Mouse (Mus musculus) liver, embryonic 11.5 days (tissue): ENCODE results near the gene Taf6. TPM values are rescaled to one million over a fixed set of nuclear protein-coding genes. Genes with fewer than 3 reads are reported as not detected.

Source experiments
- ATAC-seq: fragments of 200-750 bp; cut with Nextera tagmentation; replicated peaks from 2 replicates; pipeline ENCODE4 v1.8.0; 2017; ENCODE audit warnings: moderate number of reproducible peaks, mild to moderate bottlenecking, moderate TSS enrichment, moderate library complexity; ENCODE audit not compliant: low FRiP score
- DNase-seq: peaks from one replicate; pipeline ENCODE4 v3.0.0-alpha.2; 2017; ENCODE audit warnings: low spot score
- H3K27ac ChIP-seq: fragments of 300-500 bp; sonication (generic); 2 replicates; pipeline ENCODE4 v1.5.1; 2014; ENCODE audit warnings: mild to moderate bottlenecking, low read depth, low read length, control low read depth
- H3K27me3 ChIP-seq: fragments of 300-500 bp; sonication (generic); replicated peaks from 2 replicates; pipeline ENCODE4 v1.6.1; 2014; ENCODE audit warnings: low read length, mixed read lengths; ENCODE audit not compliant: control insufficient read depth, insufficient read depth
- H3K36me3 ChIP-seq: fragments of 300-500 bp; sonication (generic); 2 replicates; pipeline ENCODE4 v1.6.1; 2014; ENCODE audit warnings: mild to moderate bottlenecking, low read length, moderate library complexity, mixed read lengths; ENCODE audit not compliant: control insufficient read depth, insufficient read depth
- H3K4me1 ChIP-seq: fragments of 300-500 bp; sonication (generic); replicated peaks from 2 replicates; pipeline ENCODE4 v1.6.1; 2014; ENCODE audit warnings: low read length, mixed read lengths; ENCODE audit not compliant: control insufficient read depth, insufficient read depth
- H3K4me2 ChIP-seq: fragments of 300-500 bp; sonication (generic); 2 replicates; pipeline ENCODE4 v1.6.1; 2014; ENCODE audit warnings: mild to moderate bottlenecking, control low read depth, moderate library complexity
- H3K4me3 ChIP-seq: fragments of 300-500 bp; sonication (generic); 2 replicates; pipeline ENCODE4 v1.5.1; 2014; ENCODE audit warnings: low read depth, low read length, control low read depth
- H3K9ac ChIP-seq: fragments of 300-500 bp; sonication (generic); 2 replicates; pipeline ENCODE4 v1.6.1; 2014; ENCODE audit warnings: low read depth, low read length, control low read depth
- H3K9me3 ChIP-seq: fragments of 300-500 bp; sonication (generic); 2 replicates; pipeline ENCODE4 v1.6.1; 2016; ENCODE audit warnings: low read length, inconsistent platforms, mixed read lengths; ENCODE audit not compliant: control insufficient read depth
- WGBS: fragments of 180-500 bp; shearing (Covaris S2); extraction: QIAGEN DNeasy Blood & Tissue Kit; methylation state at CpG from one replicate; pipeline ENCODE4 v1.1.7; 2014; 5-methylcytosine and 5-hydroxymethylcytosine counted together
- polyA plus RNA-seq: library from polyadenylated mRNA; unstranded; fragments of >200 nt; fragmentation: Nextera tagmentation; extraction: Ambion mirVana; gene quantifications from 2 replicates; pipeline ENCODE4 v1.2.1, GENCODE M21; 2014

Gene Taf6
- 91.9 and 95.0 TPM in 2 replicates for polyA plus RNA-seq

DNA sequence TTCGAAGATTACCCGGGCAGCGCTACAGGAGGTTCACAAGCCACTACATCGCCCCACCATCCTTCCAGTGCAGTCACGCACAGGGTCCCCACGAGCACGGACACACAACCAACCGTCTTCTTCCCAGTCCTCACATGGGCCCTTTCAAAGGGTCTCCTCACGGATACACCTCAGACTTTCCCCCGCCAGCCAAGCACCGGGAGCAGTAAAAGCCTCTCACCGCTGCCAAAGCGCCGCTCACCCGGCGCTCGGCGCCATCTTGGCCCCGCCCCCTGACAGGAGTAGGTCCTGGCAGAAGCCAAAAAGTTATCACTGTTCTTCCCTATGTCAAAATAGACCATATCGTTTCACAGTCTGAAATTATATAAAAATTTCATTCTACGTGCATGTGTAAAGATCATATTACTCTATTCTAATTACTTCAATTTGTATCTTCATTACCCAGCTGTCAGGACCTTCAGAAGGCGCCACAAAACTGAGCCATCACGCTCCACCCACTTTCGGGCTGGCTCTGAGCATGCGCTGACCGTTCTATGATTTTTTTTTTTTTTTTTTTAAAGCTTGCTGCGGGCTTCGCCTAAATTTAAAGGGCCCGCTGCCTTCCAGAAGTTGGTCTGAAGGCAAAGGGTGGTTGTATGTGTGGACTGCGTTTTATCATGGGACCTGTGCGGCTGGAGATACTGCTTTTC, at the start of gene Taf6, which contains the start of gene Cnpy4:
TSS of gene Taf6 (minus strand) at position 502 of the 689 bp plus-strand sequence.
TSS of gene Cnpy4 (plus strand) at position 536 of the 689 bp plus-strand sequence.
- H3K4me2 ChIP-seq: peak within 1 kb of the TSS; percentile 74
- WGBS: under 1% methylated on average over 31 of the region's 31 CpGs
- no peaks in the 10 kb centered on the region for H3K27me3 ChIP-seq
- H3K9ac ChIP-seq: peak within 1 kb of the TSS; percentile 86
- no peaks in the 10 kb centered on the region for H3K9me3 ChIP-seq
- peaks cover 20% of the 10 kb centered on the region for H3K36me3 ChIP-seq
- ATAC-seq (peak; percentile 81), DNase-seq (peak; percentile 78)
- peak within 1 kb of the TSS; percentile 70; the same call in 1 of the 2 replicates for H3K27ac ChIP-seq
- H3K4me1 ChIP-seq: peaks cover 15% of the 10 kb centered on the region
- peak within 1 kb of the TSS; percentile 74 for H3K4me3 ChIP-seq

DNA sequence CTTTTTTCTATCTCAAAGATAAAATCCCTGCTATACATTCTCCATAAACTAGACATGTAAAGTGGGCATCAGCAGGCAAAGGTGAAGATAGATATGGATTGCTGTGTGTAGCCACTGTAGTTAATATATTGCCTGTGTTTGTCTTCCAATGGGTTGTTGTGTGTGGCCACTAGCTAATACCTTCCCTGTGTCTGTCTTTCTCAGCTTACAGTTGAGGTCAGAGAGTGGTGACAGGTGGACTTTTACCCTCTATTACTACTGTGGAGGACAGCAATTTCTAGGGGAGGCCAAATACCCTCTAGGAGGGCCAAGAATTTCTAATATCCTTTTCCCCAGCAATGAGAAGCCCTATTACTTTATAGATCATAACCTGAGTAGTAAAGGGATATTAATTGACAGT, 47.0 kb upstream of the Taf6 start:
- H3K27me3 ChIP-seq: no peaks in the 10 kb centered on the region
- no peak overlapping the region for H3K27ac ChIP-seq
- no peaks in the 10 kb centered on the region for H3K4me1 ChIP-seq
- ATAC-seq (no peak), DNase-seq (no peak)
- no peak overlapping the region for H3K4me2 ChIP-seq
- H3K9me3 ChIP-seq: no peaks in the 10 kb centered on the region
- H3K4me3 ChIP-seq: no peak overlapping the region
- H3K36me3 ChIP-seq: no peaks in the 10 kb centered on the region
- no peak overlapping the region for H3K9ac ChIP-seq

DNA sequence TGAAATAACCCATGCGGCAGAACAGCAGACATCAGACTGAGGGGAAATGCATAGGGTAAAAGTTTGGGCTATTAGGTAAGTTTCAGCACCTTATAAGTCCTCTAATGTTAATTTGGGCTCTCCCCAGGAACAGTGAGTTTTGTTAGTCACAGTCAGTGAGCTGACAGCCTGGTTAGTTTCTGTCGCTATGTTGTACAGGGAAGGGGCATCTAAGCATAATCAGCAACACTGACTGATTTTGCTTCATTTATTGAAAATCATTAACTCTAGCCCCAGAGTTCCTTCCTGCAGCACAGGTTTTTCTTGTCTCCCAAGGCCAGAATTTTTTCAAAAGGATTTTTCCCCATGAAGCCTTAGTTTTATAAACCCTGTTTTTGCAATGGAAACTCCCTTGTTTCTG, 46.5 kb upstream of the Taf6 start:
- Histone ChIP-seq H3K27me3 (no peaks in the 10 kb centered on the region), H3K4me1 (no peaks in the 10 kb centered on the region), H3K4me2 (no peak overlapping the region), H3K36me3 (no peaks in the 10 kb centered on the region), H3K27ac (no peak overlapping the region), H3K9ac (no peak overlapping the region), H3K9me3 (no peaks in the 10 kb centered on the region), H3K4me3 (no peak overlapping the region)
- no peak for ATAC-seq
- no peak for DNase-seq
- 88% methylated on average over 2 of the region's 2 CpGs for WGBS

DNA sequence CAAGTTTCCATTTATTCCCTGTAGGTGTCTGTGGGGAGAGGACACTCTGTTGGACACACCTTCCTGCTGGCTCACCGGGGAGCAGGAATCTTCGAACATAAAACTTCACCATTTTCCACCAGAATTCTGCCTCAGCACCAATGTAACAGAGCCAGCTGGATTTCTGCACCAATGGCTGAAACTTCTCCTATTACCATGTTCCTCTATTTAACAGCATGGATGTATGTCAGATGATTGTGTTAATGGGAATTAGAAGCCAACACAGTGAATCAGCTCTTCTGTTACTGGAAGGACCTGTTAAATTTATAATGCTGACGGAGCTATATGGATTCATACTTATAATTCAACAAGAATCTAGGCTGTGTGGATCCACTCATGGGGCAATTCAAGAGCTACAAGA, 42.3 kb upstream of the Taf6 start:
- no peak overlapping the region for H3K9ac ChIP-seq
- no peak overlapping the region for H3K4me3 ChIP-seq
- H3K4me2 ChIP-seq: no peak overlapping the region
- no peak for DNase-seq
- no peak for ATAC-seq
- no peaks in the 10 kb centered on the region for H3K36me3 ChIP-seq
- no peaks in the 10 kb centered on the region for H3K27me3 ChIP-seq
- 89% methylated on average over 3 of the region's 3 CpGs for WGBS
- H3K9me3 ChIP-seq: no peaks in the 10 kb centered on the region
- H3K4me1 ChIP-seq: no peaks in the 10 kb centered on the region
- H3K27ac ChIP-seq: no peak overlapping the region

DNA sequence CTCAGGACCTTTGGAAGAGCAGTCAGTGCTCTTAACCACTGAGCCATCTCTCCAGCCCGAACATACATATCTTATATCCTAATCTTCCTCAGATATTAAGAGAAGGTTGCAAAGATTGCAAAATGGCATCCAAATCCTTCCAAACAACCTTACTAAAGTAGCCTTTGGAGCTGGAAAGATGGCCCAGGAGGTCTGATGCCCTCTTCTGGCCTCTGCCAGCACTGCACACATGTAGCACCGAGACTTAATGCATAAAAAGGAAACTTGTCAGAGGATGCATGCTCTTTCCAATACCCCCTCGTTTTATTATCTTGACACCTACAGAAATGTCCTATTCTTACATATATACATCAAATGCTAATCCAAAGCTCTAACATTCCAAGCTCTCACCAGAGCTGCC, 40.8 kb upstream of the Taf6 start:
- Histone ChIP-seq H3K9me3 (no peaks in the 10 kb centered on the region), H3K36me3 (no peaks in the 10 kb centered on the region), H3K27me3 (no peaks in the 10 kb centered on the region), H3K9ac (no peak overlapping the region), H3K4me1 (no peaks in the 10 kb centered on the region), H3K27ac (no peak overlapping the region), H3K4me2 (no peak overlapping the region), H3K4me3 (no peak overlapping the region)
- 32% methylated on average over 3 of the region's 3 CpGs for WGBS
- no peak for DNase-seq
- no peak for ATAC-seq

DNA sequence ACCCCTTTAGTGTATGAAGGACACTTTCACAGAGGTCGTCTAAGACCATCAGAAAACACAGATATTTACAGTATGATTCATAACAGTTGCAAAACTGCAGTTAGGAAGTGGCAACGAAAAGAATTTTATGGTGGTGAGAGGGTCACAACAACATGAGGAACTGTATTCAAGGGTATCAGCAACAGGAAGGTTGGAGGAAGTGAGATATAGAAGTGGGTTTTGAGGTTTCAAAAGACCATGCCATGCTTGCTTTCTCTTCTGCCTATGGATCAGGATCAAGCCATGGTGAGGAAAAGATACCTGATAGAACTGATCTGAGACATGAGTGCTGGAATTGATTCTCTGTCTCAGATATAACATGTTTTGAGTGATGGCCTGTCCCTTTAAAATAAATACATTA, 40.1 kb upstream of the Taf6 start:
- Histone ChIP-seq H3K27ac (no peak overlapping the region), H3K9me3 (no peaks in the 10 kb centered on the region), H3K9ac (no peak overlapping the region), H3K36me3 (no peaks in the 10 kb centered on the region), H3K27me3 (no peaks in the 10 kb centered on the region), H3K4me3 (no peak overlapping the region), H3K4me1 (no peaks in the 10 kb centered on the region), H3K4me2 (no peak overlapping the region)
- ATAC-seq (no peak; the same call in 1 of the 2 replicates), DNase-seq (no peak)
- 31% methylated on average over 2 of the region's 2 CpGs for WGBS

DNA sequence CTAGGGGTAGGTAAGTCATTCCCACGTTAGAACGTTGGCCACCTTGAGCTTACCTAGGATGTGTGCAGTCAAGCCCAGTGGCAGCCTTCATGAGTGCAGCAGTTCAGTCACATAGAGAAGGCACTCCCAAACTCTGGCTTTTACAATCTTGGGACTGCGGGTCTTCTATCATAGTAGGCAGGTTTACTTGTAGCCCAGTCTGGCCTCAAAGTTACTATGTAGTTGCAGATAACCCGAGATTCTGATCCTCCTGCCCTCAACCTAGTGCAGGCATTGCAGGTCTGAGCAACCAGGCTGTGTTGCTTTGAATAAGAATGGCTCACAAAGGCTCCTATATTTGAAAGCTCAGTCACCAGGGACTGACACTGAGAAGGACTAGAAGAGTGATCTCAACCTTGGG, 39.2 kb upstream of the Taf6 start:
- WGBS: 59% methylated on average over 4 of the region's 4 CpGs
- Histone ChIP-seq H3K4me3 (no peak overlapping the region), H3K9me3 (no peaks in the 10 kb centered on the region), H3K27me3 (no peaks in the 10 kb centered on the region), H3K4me2 (no peak overlapping the region), H3K36me3 (no peaks in the 10 kb centered on the region), H3K9ac (no peak overlapping the region), H3K4me1 (no peaks in the 10 kb centered on the region), H3K27ac (no peak overlapping the region)
- ATAC-seq: no peak
- no peak for DNase-seq

DNA sequence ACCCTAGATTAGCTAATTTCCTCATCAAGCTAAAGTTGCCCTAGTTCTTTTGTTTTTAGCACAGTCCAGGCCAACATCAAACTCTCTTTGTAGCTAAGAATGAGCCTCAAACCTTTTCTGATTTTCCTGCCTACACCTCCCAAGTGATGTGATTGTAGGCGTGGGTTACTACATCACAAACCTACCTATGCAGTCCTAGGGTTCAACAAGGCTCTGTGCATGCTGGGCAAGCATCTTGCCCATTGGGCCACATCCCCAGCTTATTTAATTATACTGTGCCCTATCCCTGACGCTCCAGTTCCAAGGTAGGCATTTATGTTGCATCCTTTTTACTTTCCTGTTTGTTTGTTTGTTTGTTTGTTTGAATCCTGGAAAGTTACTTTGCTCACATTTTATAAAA, 38.4 kb upstream of the Taf6 start, which contains the start of gene Nxpe5:
TSS of gene Nxpe5 (plus strand) at position 199 of the 400 bp plus-strand sequence.
- H3K4me2 ChIP-seq: no peak within 1 kb of the TSS
- H3K4me3 ChIP-seq: no peak within 1 kb of the TSS
- ATAC-seq (no peak), DNase-seq (no peak)
- no peak within 1 kb of the TSS for H3K9ac ChIP-seq
- H3K27ac ChIP-seq: no peak within 1 kb of the TSS
- no peaks in the 10 kb centered on the region for H3K9me3 ChIP-seq
- no peaks in the 10 kb centered on the region for H3K27me3 ChIP-seq
- 58% methylated on average over 2 of the region's 2 CpGs for WGBS
- no peaks in the 10 kb centered on the region for H3K4me1 ChIP-seq
- H3K36me3 ChIP-seq: no peaks in the 10 kb centered on the region

DNA sequence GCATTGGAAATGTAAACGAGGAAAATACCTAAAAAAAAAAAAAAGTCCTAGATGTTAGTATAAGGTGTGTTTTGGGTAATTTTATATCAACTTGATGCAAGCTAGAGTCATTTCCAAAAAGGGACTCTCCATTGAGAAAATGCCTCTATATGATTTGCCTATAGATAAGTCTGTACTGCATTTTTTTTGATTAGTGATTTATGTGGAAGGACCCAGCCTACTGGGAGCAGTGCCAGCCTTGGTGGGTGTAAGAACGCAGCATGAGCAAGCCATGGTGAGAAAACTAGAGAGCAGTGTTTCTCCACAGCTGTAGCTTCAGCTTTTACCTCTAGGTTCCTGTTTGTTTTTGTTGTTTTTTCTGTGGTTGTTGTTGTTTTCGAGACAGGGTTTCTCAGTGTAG, 36.0 kb upstream of the Taf6 start:
- H3K4me3 ChIP-seq: no peak overlapping the region
- no peak for DNase-seq
- no peak overlapping the region for H3K4me2 ChIP-seq
- no peak overlapping the region for H3K9ac ChIP-seq
- H3K9me3 ChIP-seq: no peaks in the 10 kb centered on the region
- H3K27me3 ChIP-seq: no peaks in the 10 kb centered on the region
- no peaks in the 10 kb centered on the region for H3K4me1 ChIP-seq
- no peak overlapping the region for H3K27ac ChIP-seq
- no peaks in the 10 kb centered on the region for H3K36me3 ChIP-seq
- ATAC-seq: no peak
- WGBS: 63% methylated on average over 3 of the region's 3 CpGs
